Mouse (Mus musculus): ENCODE results near the gene Comp.

DNA sequence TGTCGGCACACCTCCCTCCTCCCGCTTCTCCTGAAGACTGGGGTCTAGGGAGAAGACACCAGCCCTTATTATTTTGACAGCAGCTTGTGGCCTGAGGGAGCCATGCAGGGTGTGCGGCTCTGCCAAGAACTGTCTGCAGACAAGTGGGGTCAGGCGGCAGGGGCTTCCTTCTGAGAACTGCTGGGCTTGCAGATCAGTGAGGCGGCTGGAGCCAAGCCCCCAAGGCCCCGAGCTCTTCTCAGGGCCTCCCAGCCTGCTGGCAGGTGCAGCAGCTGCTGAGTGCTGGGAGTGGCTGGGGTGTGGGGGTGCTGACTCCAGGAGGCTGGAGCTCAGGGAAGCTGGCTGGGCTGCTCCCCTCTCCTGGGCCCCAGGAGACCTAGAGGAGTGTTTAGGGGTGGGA, 34.9 kb downstream of the Comp start:
- TF ChIP-seq ZC3H11A (IDR thresholded peaks at IDR 0.05; ENCODE audit: borderline replicate concordance, low read depth, low read length) (no peak), MAFK (IDR thresholded peaks at IDR 0.05; ENCODE audit: insufficient read depth, low read depth, low read length) (no peak), ZNF384 (IDR thresholded peaks at IDR 0.05; ENCODE audit: low read depth, low read length) (no peak)
